Mouse (Mus musculus) R1 (cell line): Measurements from ENCODE around the gene Carm1.
A peak's percentile ranks its signal among the peaks of the same experiment; 100 is the strongest.
"Not testable (repeated sequence)": the region's sequence is repeated elsewhere in the genome, so short reads cannot be mapped to it uniquely, and the experiment has no call there.

Source experiments
- DNase-seq: peaks from one replicate; pipeline ENCODE4 v3.0.0-alpha.2; 2018; ENCODE audit warnings: low read depth, low spot score

Carm1 gene

DNA sequence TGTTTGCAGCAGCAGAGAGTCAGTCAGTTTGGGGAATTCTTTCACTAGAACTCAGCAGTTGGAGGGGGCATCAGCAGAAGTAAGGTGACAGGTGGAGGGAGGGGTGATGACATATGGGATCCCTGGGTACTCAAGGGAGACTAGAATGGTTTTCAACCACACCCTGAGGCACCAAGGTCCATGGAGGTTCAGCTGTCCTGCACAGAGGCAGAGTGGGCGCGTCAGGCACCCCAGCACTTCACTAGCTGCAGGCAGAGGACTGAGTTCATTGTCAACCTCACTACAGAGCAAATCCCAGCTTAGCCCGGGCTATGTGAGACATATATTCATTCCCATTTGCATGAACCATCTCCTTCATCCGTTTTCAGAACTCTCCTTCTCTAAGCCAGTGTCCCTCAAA, 9.7 kb upstream of the Carm1 start:
- DNase-seq = no peak

DNA sequence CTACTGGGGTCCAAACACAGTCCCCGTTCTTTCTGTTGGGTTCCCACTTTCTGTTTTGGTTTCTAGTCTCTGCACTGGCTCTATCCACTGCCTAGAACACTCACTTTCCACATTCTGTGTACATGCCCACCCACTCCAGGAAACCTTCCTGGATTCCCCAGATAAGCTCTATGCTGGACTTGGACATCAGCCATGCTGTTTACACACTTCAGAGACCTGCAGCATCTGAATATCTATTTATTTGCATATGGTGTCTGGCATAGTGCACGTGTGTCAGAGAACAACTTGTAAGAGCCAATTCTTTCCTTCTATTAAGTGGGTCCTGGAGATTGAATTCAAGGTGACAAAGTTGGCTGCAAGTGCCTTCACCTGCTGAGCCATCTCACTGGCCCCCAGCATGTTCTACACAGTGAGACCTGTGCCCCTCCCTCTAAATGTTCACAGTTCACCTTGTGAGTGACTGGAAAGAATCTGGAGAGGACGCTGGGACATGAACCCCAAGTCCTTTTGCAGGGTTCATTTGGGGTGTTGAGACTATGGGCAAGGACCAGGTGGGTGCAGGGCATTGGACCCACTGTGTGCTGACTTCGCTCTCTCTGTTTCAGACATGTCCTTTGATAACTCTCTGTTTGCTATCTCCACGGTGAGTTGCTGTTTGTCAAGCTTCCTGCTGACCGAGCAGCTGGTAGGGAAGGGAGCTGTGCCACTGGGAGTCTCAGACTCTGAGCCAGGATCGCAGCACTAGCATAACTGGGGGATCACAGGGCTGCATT, 6.5 kb upstream of the Carm1 start:
- DNase-seq = no peak

DNA sequence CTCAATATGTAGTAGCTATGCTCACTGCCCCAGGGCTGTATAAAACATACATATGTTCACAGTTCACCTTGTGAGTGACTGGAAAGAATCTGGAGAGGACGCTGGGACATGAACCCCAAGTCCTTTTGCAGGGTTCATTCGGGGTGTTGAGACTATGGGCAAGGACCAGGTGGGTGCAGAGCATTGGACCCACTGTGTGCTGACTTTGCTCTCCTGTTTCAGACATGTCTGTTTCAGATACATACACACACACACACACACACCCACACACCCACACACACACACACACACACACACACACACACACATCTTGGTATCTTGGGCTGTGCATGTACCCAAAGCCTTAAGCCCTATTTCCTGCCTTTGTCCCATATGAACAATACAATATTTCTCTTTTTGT, 4.7 kb upstream of the Carm1 start:
- not testable (repeated sequence) for DNase-seq

DNA sequence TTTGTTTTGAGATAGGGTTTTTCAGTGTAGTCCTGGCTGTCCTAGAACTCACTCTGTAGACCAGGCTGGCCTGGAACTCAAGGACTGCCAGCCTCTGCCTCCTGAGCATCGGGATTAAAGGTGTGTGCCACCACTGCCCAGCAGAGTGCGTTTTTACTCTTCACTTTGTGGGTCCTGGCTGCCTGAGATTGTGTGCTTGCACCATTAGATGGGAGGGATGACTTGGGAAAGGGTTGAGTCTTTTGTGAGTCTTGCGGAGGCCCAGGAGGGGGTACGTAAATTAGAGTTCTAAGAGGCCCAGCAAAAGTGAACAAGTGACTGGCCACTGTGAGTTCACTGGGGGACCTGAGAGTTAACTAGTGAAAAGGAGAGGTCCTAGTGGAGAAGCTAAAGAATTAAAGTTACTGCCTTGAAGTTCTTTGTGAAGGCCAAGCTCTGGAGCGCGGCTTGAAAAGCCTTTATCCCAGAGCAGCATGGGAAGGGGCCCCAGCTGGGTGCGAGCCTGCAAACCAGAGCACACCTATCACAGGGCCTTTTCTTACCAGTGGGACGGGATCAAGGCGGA, 1.3 kb upstream of the Carm1 start:
- DNase-seq = peak; percentile 98

DNA sequence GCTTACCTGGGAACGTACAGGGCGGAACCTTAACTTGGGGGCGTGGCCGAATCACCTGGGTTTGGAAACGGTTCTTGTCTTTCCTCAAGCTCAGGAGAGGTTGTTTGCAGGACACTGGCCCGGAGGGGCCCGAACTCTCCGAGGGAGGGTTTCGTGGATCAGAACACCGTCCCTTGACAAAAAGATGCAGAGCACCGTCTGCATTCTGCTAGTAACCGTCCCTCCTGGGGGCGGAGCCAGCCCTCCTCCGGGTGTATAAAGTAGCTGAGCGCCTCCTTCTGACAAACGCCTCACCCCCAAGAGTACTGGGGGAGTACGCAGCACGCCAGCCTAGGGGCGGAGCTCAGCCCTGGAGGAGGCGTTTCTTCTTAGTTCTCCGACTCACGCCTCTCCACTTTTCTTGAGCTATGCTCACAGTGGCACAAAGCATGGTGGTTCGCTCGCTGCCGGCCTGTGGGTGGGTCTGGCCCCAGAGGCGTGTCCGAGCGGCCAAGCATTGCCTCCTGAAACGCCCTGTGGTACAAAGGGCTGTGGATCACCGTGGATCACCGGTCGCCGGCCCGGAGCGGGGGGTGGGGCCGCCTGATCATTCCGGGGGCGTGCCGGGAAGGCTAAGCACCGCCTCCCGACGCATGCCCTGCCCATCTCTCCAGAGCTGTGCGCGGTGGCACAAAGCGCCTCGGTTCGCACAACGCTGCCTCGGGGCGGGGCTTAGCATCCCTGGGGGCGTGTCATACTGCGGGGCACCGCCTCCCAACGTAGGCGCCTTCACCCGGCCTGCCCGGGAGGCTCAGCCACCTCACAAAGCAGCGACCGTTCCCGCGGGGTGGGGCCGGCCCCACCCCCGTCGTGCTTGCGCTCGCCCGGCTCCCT, 542 bp upstream of the Carm1 start:
- DNase-seq = peak; percentile 99

DNA sequence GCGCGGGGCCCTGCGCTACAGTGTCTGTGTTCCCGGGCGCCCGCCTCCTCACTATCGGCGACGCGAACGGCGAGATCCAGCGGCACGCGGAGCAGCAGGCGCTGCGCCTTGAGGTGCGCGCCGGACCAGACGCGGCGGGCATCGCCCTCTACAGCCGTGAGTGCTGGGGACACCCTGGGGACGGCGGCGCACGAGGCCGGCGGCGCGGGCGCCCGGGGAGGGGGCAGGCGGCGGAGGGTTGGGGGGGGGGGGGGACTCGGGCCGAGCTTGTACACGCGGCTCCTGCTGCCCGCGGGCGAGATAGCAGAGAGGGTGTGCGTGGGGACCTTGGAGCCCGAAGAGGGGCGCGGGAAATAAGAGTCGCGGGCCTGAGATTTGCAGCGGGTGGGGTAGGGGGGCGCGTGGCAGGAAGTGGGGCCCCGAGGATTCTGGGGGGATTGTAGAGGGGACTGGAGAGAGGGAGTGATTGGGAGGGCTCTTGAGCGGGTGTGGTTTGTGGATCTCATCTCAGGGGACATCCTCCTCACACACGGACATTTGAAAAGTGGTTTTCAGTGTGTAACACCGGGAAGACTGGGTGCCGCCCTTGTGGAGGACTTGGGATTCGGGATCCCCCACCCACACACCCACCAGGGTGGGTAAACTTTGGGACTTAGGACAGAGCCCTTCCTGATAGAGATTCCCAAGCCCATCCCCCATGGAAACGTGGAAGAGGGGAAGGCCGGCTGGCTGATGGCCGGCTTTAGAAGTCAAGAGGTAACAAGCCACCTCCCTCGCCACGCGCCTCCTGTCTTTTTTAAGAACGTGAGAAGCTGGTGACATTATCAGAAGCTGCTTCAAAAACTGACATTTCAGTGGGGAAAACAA, 614 bp downstream of the Carm1 start:
- peak; percentile 78 for DNase-seq

DNA sequence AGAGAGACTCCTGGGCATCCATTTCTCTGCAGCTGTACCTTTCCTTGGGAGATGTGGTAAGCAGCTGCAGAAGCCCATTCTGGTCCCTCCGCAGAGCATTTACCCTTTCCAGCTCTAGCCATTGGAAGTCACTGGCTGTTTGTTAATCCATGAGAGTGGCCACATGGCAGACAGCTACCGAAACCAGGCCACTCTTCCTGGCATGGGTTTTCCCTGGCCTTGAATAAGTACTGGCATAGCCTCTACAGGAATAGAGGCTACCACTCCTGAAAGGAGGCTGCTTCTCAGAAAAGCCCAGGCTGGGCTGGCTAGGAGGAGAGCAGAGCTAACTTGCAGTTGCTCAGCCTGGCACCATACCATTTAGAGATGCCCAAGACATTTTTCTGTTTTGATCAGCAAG, 4.4 kb downstream of the Carm1 start:
- no peak for DNase-seq

DNA sequence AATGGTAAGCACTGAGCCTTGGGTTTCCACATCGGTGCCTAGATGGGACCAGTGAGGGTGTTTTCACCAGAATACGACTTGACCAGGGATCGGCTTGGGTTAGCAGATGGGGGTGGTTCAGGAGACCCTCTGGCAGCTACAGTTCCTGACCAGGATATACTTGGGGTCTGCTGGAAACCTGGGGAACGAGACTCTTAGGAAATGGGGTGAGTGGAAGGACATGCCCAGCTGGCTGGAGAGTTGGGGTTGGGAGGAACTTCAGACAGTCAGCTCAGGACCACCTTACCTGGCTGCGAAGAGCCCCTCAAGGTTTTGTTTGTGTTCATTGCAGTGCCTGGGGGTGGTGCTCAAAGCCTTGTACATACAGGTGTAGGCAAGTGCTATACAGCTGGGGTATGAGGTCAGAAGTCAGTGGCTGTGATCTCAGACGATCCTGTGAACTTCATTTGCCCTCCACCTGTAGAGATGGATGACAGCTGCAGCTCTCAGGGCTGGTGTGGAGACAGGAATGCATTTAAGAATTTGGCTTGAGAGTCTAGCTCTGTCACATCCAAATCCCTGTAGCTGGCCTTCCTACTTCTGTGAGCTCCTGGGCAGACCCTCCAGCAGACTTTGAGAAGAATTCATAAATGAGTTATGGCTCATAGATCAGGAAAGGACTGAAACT, 7.0 kb downstream of the Carm1 start:
- no peak for DNase-seq

DNA sequence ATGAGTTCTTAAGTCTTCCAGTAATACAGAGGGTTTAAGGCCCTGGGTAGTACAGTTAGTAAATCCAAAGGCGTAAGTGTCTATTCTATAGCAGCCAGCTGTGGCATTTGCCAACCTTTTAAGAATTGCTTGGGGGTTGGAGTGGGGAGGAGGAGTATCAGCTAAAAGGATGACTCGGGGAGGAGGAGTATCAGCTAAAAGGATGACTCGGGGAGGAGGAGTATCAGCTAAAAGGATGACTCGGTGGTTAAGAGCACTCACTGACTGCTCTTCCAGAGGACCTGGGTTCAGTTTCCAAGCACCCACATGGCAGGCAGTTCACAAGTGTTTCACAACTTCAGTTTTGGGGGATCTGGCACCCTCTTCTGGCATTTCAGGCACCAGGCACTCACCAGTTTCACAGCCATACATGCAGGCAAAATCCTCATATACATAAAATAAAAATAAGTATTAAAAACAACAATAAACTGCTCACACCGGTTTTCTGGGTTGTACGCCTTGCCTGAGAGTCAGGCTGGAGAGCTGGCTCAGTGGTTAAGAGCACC, 8.6 kb downstream of the Carm1 start:
- DNase-seq = peak; percentile 41

DNA sequence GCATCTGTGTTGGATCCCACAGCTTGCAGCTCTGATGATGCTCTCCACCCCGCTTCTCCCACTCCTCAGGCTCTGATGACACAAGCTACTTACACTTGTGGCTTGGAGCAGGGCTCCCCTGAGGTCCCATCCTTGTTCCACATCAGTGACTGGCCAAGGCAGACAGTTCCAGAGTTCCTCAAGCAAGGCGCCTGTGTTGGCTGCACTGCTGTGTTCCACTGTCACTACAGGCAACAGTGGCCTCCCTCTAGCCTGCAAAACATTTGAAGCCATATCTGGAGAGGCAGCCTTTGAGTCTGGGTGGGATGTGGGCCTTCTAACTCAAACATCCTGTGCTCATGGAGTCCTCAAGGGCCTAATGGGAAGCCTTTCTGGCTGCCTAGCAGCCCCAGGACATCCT, 10.3 kb downstream of the Carm1 start:
- DNase-seq = no peak

DNA sequence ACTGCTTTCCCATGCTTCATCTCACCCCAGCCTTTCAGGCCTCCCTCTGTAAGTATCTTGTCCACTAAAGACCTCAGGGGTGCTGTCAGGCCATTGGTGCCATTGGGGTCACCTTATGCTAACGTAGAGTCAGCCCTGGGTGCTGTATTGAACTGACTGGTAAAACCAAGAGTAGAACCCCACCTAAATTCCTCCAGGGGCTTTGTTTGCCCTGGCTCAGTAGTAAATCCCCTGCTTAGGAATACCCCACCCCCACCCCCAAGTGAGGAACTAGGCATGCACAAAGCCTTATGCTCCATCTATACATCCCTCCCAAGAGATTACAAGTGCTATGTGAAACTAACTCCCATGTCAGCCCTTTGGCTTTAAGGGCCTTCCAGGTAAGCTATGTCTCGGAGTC, 10.9 kb downstream of the Carm1 start:
- peak; percentile 84 for DNase-seq

DNA sequence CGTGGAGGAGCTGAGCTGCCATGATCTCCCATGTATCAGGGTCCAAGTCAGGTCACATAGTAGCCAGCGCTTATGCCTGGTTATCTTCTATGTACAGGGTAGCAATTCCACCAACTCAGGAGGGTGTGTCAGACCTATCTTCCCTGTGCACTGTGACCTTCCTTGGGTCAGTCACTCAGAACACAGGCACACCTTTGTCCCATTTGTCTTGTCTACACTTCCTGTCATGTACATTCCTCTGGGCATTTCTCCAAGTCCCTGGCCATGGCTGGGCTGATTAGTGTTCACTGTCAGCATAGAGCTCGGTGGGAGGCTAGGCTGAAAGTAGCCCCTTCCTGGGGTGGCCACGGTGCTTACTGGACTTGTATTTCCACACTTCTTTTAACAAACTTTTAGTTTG, 11.7 kb downstream of the Carm1 start:
- DNase-seq = peak; percentile 52

DNA sequence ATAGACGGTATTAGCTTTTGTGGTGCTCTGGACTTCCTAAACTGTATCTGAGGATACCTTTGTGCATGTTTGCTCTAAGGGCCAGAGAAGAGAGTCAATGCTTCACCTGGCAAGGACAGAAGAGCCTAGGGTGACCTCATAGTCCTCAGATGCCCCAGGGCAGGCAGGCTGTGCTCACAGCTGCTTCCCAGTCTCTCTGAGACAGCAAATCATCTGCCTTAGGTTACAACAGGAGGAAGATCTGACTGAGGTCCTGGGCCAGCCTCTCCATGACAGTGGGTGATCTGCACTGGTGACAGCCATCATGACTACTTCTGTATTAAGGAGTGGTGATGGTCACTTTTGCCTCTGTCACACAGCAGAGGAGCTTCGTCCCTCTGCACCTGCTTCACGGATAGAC, 12.5 kb downstream of the Carm1 start:
- DNase-seq = no peak

DNA sequence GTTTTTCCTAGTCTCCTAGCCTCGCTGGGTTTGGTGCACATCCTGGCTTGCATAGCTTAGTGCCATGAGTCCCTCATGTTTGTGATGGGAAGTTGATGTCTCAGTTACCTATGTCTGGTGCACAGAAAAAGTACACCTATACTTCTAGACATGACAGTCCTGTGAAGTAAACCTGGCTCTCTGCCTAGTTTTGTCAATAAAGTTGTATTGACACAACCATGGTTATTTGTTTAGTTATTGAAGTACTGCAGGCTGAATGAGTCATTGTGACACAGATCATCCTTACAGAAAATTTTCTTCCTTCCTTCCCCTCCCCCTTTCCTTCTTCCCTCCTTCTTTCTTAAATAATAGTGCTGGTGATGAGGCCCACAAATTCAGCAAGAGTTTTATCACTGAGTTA, 17.7 kb downstream of the Carm1 start:
- DNase-seq = no peak

DNA sequence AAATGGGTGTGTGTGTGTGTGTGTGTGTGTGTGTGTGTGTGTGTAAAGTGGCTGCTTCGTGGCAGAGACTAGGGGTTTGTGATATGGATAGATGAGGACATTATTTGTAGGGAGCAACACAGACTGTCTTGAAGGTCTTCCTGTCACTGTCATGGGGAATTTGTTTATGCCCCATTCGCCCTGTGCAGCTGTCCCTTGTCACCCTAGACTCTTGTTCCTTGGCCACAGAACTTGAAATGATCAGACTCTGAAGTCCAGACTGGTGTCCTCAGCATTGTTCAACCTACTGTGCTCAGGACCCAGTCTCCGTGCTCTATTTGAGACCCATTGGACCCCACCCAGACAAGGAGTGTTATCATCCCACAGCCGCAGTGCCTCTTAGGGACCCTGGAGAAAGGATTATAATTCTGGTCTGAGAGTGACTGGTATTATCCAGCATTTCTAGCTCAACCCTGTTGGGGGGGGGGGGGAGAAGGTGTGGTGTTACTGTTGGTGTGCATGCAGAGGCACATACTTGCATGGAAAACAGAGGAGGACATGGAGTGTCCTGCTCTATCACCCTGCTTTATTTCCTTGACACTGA, 18.4 kb downstream of the Carm1 start:
- DNase-seq = no peak

DNA sequence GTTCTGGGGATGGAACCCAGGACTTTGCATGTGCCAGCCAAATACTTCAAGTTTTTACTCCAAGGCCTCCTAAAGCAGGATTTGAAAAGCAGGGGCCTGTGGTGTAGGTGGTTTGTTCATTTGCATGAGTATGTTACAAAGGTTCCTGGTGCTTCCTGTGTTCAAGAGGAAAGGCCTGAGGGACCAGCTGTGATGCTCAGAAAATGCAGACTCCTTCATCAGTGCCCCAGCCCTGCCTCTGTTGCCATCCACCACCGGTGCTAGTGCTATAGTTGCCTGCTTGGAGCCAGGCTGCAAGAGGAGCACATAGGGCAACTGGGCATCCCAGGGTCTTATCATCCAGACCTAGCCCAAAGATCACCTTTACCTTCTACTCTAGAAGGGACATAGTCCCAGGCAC, 19.8 kb downstream of the Carm1 start:
- DNase-seq = no peak

DNA sequence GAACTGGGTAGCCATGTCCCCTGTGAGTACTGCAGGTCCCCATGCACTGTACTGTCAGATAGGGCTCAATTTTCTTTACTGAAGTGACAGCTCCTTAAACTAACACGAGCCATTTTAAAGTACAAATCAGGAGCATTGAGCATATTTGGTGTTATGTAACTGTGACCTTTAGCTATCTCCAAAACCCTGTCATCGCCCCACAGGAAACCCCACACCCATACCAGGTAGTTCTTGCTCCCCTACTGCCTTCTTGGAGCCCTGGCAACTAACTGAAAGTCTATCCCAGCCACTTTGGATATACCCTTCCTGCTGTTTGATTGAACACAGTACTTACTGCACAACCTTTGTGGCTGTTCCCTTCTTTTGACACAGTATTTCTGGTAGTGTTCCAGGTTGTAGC, 20.4 kb downstream of the Carm1 start:
- no peak for DNase-seq

DNA sequence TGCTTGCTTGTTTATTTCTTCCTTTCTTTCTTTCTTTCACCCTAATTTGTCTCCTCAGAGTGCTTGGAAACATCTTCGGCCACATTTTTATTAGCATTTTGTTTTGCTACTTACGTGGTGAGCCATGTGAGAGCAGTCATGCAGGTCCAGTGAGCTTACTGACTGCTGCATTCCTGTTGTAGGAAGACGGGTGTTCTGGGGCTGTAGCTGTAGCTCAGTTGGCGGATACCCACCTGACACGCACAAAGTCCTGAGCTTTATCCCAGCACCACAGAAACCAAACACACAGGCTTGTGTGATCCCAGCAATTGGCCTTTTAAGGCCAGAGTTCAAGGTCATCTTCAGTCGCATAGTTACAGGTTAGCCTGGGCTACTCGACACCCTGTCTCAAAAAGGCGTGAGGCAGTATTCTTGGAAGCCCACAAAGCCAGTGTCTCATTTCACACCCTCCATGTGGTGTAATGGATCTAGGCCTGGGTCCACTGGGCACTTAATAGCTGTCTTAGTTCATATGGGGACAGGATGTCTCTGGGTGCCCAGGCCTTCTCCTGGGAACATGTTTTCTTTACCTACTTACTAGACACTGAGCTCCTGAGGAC, 22.1 kb downstream of the Carm1 start:
- peak; percentile 38 for DNase-seq

DNA sequence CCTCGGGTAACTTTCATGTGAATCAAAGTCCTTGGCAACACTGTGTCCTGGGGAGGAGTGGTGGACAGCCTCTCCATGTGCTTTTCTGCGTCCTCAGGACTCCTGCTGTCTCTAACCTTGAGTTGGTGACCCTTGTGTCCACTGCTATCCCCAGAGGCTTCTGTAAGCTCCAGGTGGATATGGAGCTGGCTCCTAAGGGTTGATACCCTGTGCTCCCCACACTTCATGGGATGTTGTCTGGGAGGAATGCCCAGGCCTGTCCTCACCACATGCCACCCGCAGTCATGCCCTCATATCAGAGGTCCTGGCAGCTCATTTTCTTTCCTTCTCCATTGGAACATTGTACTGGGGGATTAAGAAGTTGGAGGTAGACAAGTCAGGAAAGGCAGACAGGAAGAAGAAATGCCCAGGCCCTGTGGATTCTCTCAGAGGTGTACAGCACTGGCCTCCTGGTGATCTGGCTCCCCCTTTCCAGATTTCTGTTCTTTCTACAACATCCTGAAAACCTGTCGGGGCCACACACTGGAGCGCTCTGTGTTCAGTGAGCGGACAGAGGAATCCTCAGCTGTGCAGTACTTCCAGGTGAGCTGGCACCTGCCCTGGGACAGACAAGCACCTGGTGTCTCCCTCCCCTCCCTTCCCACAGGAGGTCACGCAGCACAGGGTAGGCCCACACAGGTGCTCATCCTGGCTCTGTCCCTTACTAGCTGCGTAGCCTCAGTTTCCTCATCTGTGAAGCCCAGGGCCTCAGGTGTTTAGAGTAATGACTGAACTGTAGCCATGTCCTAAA, 27.5 kb downstream of the Carm1 start:
- DNase-seq = no peak
